Mouse (Mus musculus): ENCODE results near the gene Nbeal2. TPM values are rescaled to one million over a fixed set of nuclear protein-coding genes. Genes with fewer than 3 reads are reported as not detected.

The Nbeal2 gene
- total RNA-seq, 1 experiment, result 13.6 TPM

DNA sequence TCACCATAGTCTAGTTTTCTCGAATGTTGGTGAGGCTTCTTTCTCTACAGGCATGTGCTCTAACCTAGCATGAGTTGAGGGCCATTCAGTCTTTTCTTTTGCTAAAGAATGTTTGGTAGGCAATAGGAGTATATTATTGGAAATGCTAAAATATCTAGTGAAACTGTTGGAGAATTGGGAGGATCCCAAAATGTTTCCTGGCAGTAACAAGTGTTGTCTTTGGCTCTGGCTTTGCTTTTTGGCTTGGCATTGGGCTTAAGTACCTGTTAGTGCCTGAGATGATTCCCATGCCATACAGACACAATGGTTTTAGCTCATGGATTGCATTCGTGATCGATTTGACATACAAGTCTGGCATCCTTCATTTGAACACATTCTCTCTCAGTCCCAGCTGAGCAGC lies 42.5 kb downstream of the Nbeal2 start:
- no peak overlapping the region for H3K9ac ChIP-seq (ENCODE audit: insufficient read depth, low read depth, low read length, poor library complexity, severe bottlenecking)
- TF ChIP-seq HCFC1 (IDR thresholded peaks at IDR 0.05; ENCODE audit: borderline replicate concordance, insufficient read depth, low read length) (no peak), ZNF384 (IDR thresholded peaks at IDR 0.05; ENCODE audit: low read depth, low read length) (no peak)
- H3K4me1 ChIP-seq (ENCODE audit: control insufficient read depth in 2 of 2, insufficient read depth in 2 of 2, low read length in 2 of 2, poor library complexity in 1 of 2), result peaks cover 0 to 6% of the 10 kb centered on the region in 2 experiments; a peak in 1 of 4 replicates
- in situ Hi-C loops (cut with MboI; ENCODE audit: low sequenced_read_pairs in 2 of 2, unreplicated experiment in 2 of 2), result no loop called here
- H3K36me3 ChIP-seq (ENCODE audit: control insufficient read depth, insufficient read depth, low read length, poor library complexity, severe bottlenecking), result peaks cover 10% of the 10 kb centered on the region; the same call in 1 of the 2 replicates
- no peak overlapping the region for H3K27ac ChIP-seq (ENCODE audit: insufficient read depth, low read depth, low read length, poor library complexity, severe bottlenecking)
- no peak overlapping the region for H3K4me3 ChIP-seq (ENCODE audit: insufficient read depth in 1 of 2, low read depth in 1 of 2, low read length in 2 of 2, poor library complexity in 1 of 2, severe bottlenecking in 1 of 2)
- DNase-seq (ENCODE audit: low read depth, low spot score), result no peak
- no peaks in the 10 kb centered on the region for H3K9me3 ChIP-seq (ENCODE audit: control insufficient read depth, insufficient read depth, low read depth, low read length)

DNA sequence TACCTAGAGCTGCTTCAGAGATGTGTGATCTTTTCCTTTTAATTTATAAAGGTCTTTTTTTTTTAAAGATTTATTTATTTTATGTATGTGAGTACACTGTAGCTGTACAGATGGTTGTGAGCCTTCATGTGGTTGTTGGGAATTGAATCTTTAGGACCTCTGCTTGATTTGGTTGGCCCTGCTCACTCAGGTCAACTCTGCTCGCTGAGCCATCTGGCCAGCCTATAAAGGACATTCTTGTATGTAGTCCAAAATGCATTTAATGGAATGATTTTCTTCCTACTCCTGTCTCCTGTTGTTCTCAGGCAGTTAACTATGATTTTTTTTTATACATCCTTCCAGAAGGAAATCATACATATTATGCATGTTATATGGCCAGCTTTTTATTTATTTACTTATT lies 70.4 kb downstream of the Nbeal2 start:
- no peak overlapping the region for H3K4me3 ChIP-seq (ENCODE audit: insufficient read depth in 1 of 2, low read depth in 1 of 2, low read length in 2 of 2, poor library complexity in 1 of 2, severe bottlenecking in 1 of 2)
- H3K4me1 ChIP-seq (ENCODE audit: control insufficient read depth in 2 of 2, insufficient read depth in 2 of 2, low read length in 2 of 2, poor library complexity in 1 of 2), result no peaks in the 10 kb centered on the region
- H3K36me3 ChIP-seq (ENCODE audit: control insufficient read depth, insufficient read depth, low read length, poor library complexity, severe bottlenecking), result peaks cover 2% of the 10 kb centered on the region
- H3K9ac ChIP-seq (ENCODE audit: insufficient read depth, low read depth, low read length, poor library complexity, severe bottlenecking), result no peak overlapping the region
- in situ Hi-C loops (cut with MboI; ENCODE audit: low sequenced_read_pairs in 2 of 2, unreplicated experiment in 2 of 2), result no loop called here
- H3K27ac ChIP-seq (ENCODE audit: insufficient read depth, low read depth, low read length, poor library complexity, severe bottlenecking), result no peak overlapping the region
- TF ChIP-seq MAFK (IDR thresholded peaks at IDR 0.05; ENCODE audit: insufficient read depth, low read depth, low read length), result no peak
- no peak for TF ChIP-seq ZNF384 (IDR thresholded peaks at IDR 0.05; ENCODE audit: low read depth, low read length)
- TF ChIP-seq HCFC1 (IDR thresholded peaks at IDR 0.05; ENCODE audit: borderline replicate concordance, insufficient read depth, low read length), result no peak
- no peak for TF ChIP-seq ZC3H11A (IDR thresholded peaks at IDR 0.05; ENCODE audit: borderline replicate concordance, low read depth, low read length)
- TF ChIP-seq CHD2 (IDR thresholded peaks at IDR 0.05; ENCODE audit: low read depth, low read length), result no peak
- H3K9me3 ChIP-seq (ENCODE audit: control insufficient read depth, insufficient read depth, low read depth, low read length), result no peaks in the 10 kb centered on the region
- no peak for DNase-seq (ENCODE audit: low read depth, low spot score)

DNA sequence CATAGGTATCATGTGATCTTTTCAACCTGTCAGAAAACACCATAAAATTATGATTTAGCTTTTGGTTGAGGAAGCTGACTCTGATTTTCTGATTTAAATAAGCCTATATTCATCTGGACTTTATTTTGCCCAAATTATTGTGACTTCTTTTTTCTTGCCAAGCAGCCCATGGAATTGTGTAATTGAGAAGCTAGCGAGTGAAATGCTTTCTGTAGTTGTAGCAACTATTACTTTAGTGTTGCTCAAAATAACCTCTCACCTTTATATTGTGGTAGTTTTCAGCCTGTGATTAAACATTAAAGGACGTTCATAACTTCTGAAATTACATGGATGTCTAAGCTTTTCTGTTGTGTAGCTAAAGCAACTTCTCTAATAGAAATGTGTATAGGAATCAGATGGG lies 71.8 kb downstream of the Nbeal2 start:
- no peak for TF ChIP-seq MAFK (IDR thresholded peaks at IDR 0.05; ENCODE audit: insufficient read depth, low read depth, low read length)
- no peak for TF ChIP-seq CHD2 (IDR thresholded peaks at IDR 0.05; ENCODE audit: low read depth, low read length)
- TF ChIP-seq ZNF384 (IDR thresholded peaks at IDR 0.05; ENCODE audit: low read depth, low read length), result no peak
- no peak for TF ChIP-seq HCFC1 (IDR thresholded peaks at IDR 0.05; ENCODE audit: borderline replicate concordance, insufficient read depth, low read length)
- no peak for TF ChIP-seq ZC3H11A (IDR thresholded peaks at IDR 0.05; ENCODE audit: borderline replicate concordance, low read depth, low read length)
- Histone ChIP-seq H3K27ac (ENCODE audit: insufficient read depth, low read depth, low read length, poor library complexity, severe bottlenecking) (no peak overlapping the region), H3K9ac (ENCODE audit: insufficient read depth, low read depth, low read length, poor library complexity, severe bottlenecking) (no peak overlapping the region), H3K9me3 (ENCODE audit: control insufficient read depth, insufficient read depth, low read depth, low read length) (no peaks in the 10 kb centered on the region), H3K36me3 (ENCODE audit: control insufficient read depth, insufficient read depth, low read length, poor library complexity, severe bottlenecking) (peaks cover 2% of the 10 kb centered on the region), H3K4me1 (ENCODE audit: control insufficient read depth in 2 of 2, insufficient read depth in 2 of 2, low read length in 2 of 2, poor library complexity in 1 of 2) (no peaks in the 10 kb centered on the region), H3K4me3 (ENCODE audit: insufficient read depth in 1 of 2, low read depth in 1 of 2, low read length in 2 of 2, poor library complexity in 1 of 2, severe bottlenecking in 1 of 2) (no peak overlapping the region)
- in situ Hi-C loops (cut with MboI; ENCODE audit: low sequenced_read_pairs in 2 of 2, unreplicated experiment in 2 of 2), result no loop called here
- no peak for DNase-seq (ENCODE audit: low read depth, low spot score)

Other genes starting within 250 kb of the Nbeal2 start
- gene Ptpn23, start 245.9 kb downstream of the Nbeal2 start, total RNA-seq (2012; rRNA removed), result 42.6 and 50.3 TPM in 2 replicates
- not detected in 2 replicates for gene Ngp, start 234.4 kb downstream of the Nbeal2 start, total RNA-seq (2012; rRNA removed)
- gene Klhl18, start 177.5 kb downstream of the Nbeal2 start, total RNA-seq (2012; rRNA removed), result 4.4 and 4.7 TPM in 2 replicates
- gene Kif9, start 177.2 kb downstream of the Nbeal2 start, total RNA-seq (2012; rRNA removed), result 0.63 and 0.71 TPM in 2 replicates
- 78.9 and 79.2 TPM in 2 replicates for gene Setd2, start 121.6 kb downstream of the Nbeal2 start, total RNA-seq (2012; rRNA removed)
- gene Nradd, start 29.7 kb downstream of the Nbeal2 start, total RNA-seq (2012; rRNA removed), result 65.5 and 83.8 TPM in 2 replicates
- 79.9 and 82.2 TPM in 2 replicates for gene Ccdc12, start 2.3 kb upstream of the Nbeal2 start, total RNA-seq (2012; rRNA removed)
- 0.48 and 0.89 TPM in 2 replicates for gene Myl3, start 87.7 kb upstream of the Nbeal2 start, total RNA-seq (2012; rRNA removed)
- 3.2 and 6.8 TPM in 2 replicates for gene Pth1r, start 93.0 kb upstream of the Nbeal2 start, total RNA-seq (2012; rRNA removed)
- 7.5 and 14.8 TPM in 2 replicates for gene Prss42, start 144.0 kb upstream of the Nbeal2 start, total RNA-seq (2012; rRNA removed)
- 1.5 and 2.2 TPM in 2 replicates for gene Prss44, start 159.8 kb upstream of the Nbeal2 start, total RNA-seq (2012; rRNA removed)
- gene Prss43, start 172.5 kb upstream of the Nbeal2 start, total RNA-seq (2012; rRNA removed), result 0.09 TPM in 1 of 2 replicates, not detected in the other
- gene Prss45, start 180.4 kb upstream of the Nbeal2 start, total RNA-seq (2012; rRNA removed), result 0.26 and 0.54 TPM in 2 replicates
- gene Prss46, start 190.3 kb upstream of the Nbeal2 start, total RNA-seq (2012; rRNA removed), result 0.63 and 2.8 TPM in 2 replicates
- 50.2 and 69.3 TPM in 2 replicates for gene Prss50, start 203.8 kb upstream of the Nbeal2 start, total RNA-seq (2012; rRNA removed)
- gene Als2cl, start 225.7 kb upstream of the Nbeal2 start, total RNA-seq (2012; rRNA removed), result 13.0 and 35.0 TPM in 2 replicates
- 0.67 and 0.79 TPM in 2 replicates for gene Tmie, start 226.0 kb upstream of the Nbeal2 start, total RNA-seq (2012; rRNA removed)

All from ES-E14 (cell line).